Mouse (Mus musculus) T-helper 1 cell (primary cell): Measurements from ENCODE around the gene Mrpl22.
"Not testable (repeated sequence)": the region's sequence is repeated elsewhere in the genome, so short reads cannot be mapped to it uniquely, and the experiment has no call there.

Experiments used
- in situ Hi-C: fragments of 300-600 bp; cut with MboI, MseI; formaldehyde crosslinking; loops from one replicate; pipeline ENCODE4 v1.15.1; 2025; ENCODE audit warnings: high pct_unique_total_duplicates

Gene Mrpl22

GRCm38 (mm10) chr11:58171459-58172091, at the start of gene Mrpl22:
TSS of gene Mrpl22 (plus strand) at chr11:58171661.
- in situ Hi-C loops = loop anchor here (5.0 kb wide), 2 partner anchors 41 to 121 kb away; no protein-coding TSS in a partner anchor

- in situ Hi-C loops = no loop called here
Measured at GRCm38 (mm10) chr11:58123711-58124110, 47.8 kb upstream of the Mrpl22 start.

GRCm38 (mm10) chr11:58125021-58125420, 46.4 kb upstream of the Mrpl22 start:
- in situ Hi-C loops = no loop called here

DNA sequence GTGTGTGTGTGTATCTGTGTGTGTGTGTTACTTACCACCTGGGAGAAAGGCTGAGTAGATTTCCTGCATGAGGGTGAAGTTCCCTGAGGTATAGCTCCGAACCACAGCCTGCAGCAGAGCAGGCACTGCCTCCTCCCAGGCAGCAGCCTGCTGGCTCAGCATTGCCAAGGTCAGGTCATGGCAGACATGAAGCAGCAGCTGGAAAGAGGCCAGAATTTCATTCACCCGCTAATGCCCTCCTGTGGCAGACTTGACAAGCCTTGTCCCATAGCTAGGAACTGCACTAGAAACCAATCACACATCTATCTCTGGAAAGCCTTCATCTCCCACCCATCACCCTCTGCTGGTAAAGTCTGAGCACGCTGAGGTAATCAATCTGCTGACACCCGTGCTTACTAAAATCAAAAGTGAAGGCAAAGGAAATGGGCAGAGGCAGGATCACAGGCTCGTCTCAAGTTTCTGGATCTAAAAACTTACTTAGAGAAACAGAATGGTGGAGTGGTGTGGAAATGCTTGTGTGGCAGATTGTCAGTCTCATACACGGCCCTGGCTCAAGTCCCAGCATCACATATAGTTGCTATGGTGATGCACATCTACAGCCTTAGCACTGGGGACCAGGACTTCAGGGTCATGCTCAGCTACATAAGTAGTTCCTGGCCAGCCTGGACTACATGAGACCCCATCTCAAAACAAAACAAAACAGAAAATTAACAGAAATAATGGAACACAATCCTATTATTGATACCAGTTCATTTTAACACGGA, 44.9 kb upstream of the Mrpl22 start:
- in situ Hi-C loops = no loop called here

DNA sequence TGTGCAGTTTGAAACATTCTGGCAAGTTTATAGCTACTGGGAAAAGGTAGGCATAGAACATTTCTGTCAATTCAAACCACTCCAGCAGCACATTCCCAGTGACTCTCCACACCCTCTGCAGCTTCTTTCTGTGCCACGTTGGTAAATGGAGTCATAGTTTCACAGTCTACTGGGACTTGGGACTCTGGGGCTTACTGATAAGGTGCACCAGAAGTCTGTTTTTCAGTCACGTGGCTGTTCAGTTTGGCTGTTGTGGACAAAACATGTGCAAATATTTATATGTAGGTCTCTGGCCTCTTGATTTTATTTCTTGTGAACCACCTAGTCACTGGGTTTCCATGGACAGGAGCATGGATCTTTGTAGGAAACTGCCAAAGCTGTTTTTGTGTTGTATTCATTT, 43.9 kb upstream of the Mrpl22 start:
- in situ Hi-C loops = no loop called here

- in situ Hi-C loops = no loop called here
Measured at GRCm38 (mm10) chr11:58129302-58129843, 42.1 kb upstream of the Mrpl22 start.

DNA sequence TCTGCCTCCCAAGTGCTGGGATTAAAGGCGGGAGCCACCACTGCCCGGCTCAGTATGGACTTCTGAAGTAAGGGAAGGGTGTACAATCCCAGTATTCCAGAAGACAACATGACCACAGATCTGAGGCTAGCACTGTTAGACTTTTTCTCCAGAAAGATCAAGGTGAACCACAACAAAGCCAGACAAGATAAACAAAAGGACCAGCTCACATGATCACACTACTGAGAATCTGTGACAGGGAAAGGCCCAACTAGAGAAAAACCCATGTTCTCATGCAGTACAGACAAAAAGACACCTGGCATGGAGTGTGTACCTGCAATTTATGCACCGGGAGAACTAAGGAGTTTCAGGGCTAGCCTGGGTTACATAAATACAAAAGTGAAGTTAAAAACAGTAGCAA, 39.4 kb upstream of the Mrpl22 start:
- in situ Hi-C loops = no loop called here

DNA sequence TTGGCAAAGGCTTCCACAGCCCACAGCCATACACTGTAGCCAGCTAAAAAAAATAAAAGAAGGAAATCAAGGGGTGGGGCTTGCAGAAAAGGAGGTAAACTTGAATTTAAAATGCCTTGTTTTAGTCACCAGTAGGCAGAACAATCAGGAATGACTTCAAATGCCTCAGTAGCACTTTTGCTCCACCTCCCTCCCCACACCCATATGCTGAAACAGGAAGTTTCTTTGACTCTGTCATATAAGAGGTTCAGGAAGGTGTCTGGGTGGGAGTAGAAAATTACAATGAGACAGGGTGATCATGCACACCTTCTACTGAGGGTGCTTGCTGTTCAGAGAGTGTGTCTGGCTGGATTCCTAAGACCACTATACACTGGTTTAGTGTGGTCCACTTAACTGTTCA, 36.6 kb upstream of the Mrpl22 start:
- in situ Hi-C loops = no loop called here

DNA sequence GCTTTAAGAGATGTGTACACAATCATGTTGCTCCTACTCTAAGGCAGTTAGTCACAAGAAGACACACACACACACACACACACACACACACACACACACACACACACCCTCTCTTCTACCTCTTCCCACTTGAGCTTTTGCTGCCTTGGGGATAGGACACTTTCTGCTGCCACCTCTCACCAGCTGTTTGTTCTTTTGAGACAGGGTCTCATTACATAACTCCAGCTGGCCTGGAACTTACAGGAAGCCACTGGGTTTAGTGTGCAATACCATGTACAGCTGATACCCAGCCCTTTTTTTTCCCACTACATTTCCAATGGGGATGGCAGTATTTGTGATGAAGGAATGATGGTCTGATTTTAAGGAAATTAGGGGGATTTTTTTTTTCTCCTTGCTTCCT, 36.2 kb upstream of the Mrpl22 start:
- in situ Hi-C loops = no loop called here

DNA sequence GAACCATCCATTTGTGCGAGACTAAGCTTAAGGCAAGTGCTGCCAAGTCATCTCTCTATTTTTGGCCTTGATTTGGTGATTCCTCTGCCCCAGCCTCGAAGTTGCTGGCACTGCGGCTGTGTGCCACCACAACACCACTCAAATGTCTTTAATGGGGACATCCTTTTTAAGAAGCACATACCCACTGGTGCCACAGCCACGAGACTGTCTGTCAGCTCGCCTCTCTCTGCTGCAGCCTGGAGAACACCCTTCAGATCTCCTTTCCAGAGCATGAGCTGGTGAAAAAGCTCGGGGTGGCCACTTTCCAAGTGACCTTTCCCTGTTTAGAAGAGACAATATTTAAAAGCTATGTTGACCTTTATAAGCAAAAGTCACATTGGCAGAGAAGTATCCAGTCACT, 34.8 kb upstream of the Mrpl22 start:
- in situ Hi-C loops = no loop called here

- in situ Hi-C loops = no loop called here
Measured at GRCm38 (mm10) chr11:58138821-58139220, 32.6 kb upstream of the Mrpl22 start.

DNA sequence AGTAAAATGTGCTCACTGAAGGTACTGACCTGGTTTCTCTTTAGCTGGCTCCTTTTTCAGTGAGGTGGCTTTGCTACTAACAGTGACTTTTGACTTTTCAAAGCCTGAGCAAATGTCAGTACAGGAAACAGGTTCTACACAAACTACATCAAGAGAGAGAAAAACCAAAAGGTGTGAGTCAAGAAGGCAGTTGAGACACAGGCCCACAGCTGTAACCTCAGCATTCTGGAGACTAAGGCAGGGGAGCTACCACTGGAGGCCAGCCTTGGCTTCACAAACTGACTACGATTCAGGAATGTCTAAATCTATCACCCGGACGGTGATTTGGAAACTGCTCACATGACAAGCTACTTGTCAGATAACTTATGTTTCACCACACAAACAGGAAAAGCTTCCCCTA, 32.0 kb upstream of the Mrpl22 start:
- in situ Hi-C loops = no loop called here

- in situ Hi-C loops = no loop called here
Measured at GRCm38 (mm10) chr11:58143704-58144426, 27.6 kb upstream of the Mrpl22 start.

DNA sequence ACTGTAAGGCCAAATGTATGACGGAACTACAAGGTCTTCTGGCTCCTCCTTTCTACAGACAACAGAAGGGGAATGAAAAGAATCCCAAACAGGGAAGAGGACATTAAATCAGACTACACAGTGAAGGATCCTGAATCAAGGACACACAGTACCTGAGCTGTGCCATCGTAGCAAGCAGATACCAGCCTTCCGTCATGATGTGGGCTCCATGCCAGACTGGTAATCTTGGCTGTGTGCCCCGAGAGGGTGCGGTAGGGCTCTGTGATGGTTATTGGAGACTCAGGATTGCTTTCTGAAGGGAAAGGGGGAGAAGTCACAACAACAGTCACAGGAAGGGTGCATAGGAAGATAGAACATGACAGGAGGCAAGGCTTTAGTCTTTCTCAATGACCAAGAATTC, 25.2 kb upstream of the Mrpl22 start:
- in situ Hi-C loops = no loop called here

DNA sequence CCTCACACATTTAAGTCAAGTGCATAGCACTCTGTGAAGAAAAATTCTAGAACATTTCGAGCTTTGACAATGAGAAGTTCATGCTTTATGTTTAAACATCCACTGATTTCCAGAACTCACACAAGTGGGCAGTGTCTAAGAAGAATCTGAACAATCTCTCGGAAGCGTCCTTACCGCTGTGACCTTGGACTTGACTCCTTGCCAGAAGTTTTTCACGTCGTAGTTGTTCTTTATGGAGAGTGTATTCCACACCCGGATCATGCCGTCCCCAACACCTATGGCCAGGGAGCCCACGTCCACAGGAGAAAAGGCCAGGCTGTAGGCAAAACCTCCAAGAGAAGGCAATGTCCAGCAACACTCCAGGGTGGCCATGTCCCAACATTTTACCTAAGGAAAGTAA, 16.0 kb upstream of the Mrpl22 start:
- in situ Hi-C loops = no loop called here

DNA sequence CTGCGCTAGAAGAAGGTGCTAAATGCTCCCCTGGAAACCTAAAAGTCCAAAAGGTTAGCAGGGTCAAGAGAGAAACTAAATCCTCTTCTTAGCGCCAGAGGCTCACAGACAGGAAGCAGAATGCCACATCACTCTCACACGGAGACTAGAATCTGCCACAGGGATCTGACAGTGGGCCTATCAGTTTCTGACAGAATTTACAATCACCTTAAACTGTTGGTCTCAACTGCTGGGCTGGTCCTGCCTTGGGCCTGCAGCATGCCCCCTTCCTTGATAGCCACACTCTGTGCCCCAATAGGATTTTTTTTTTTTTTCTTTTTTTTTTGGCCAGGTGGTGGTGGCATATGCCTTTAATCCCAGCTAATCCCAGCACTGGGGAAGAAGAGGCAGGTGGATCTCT, 14.6 kb upstream of the Mrpl22 start:
- in situ Hi-C loops = no loop called here

GRCm38 (mm10) chr11:58165072-58165471, 6.4 kb upstream of the Mrpl22 start:
- in situ Hi-C loops = no loop called here

DNA sequence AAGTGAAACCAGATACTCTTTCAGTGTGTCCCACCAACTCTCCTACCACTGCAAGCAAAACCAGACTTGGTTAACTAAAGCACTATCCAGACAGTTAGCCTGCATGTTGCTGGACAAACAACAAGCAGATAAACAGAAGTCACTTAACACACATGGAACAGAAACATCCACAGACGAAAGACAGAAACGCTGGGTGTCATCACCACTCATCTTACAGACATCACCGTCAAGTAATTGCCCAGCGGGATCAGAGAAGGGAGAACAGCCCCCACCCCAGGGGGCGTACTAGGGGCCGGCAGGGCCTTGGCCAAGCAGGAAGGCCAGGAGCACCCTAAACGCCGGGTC, 3.7 kb upstream of the Mrpl22 start:
- in situ Hi-C loops = no loop called here

- in situ Hi-C loops = no loop called here
Measured at GRCm38 (mm10) chr11:58168167-58168915, 3.1 kb upstream of the Mrpl22 start, which contains the start of gene Gemin5. TSS of gene Gemin5 (minus strand) at chr11:58168539.

GRCm38 (mm10) chr11:58169666-58170065, 1.8 kb upstream of the Mrpl22 start:
- in situ Hi-C loops = loop anchor here (5.0 kb wide), 2 partner anchors 43 to 123 kb away; no protein-coding TSS in a partner anchor

DNA sequence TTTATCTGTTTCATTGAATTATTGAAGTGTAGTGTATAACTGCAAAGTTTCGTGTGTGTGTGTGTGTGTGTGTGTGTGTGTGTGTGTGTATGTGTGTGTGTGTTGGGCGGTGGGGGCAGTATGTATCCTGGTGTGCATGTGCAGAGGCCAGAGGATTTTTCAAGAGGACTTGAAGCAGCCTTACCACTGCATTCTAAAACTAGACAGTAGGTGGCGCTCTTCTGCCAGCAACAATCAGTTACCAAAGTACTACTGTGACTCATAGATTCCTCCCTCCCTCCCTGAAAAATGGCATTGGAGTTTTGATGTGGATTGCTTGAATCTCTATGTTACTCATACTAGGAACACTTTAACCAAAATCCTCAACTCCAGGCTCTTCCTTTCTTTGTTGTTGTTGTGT, 8.1 kb downstream of the Mrpl22 start:
- in situ Hi-C loops = no loop called here

- in situ Hi-C loops = not testable (repeated sequence)
Measured at GRCm38 (mm10) chr11:58179986-58180385, 8.5 kb downstream of the Mrpl22 start.
